Mouse (Mus musculus): ENCODE measurements around the gene Oog4. TPM values are rescaled to one million over a fixed set of nuclear protein-coding genes. Genes with fewer than 3 reads are reported as not detected.
"Not testable (repeated sequence)": the region's sequence is repeated elsewhere in the genome, so short reads cannot be mapped to it uniquely, and the experiment has no call there.

The Oog4 gene
- not detected in 2 replicates for polyA plus RNA-seq (2015; fragmentation: Nextera tagmentation; extraction: Ambion mirVana)

DNA sequence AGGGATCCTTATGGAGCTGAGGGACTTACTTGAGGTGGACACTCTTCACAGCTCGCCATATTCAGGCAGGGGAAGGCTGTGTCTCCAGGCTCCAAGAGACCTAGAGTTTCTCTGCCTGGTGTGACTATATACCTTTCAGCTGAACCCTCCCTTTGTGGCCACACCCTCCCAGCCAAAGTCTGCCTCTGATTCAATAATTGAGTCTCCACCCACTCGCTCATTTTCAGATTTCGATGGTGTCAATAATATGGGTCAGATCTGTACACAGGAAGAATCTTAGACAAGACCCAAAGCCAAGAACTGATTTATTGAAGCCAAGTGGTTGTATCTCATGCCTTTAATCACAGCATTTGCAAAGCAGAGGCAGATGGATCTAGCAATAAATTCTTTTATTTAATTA lies at the start of gene Oog4:
Oog4 (minus strand) TSS at position 101 of the 400 bp plus-strand sequence.
- Histone ChIP-seq H3K4me3 (replicated peaks) (no peak within 1 kb of the TSS), H3K9me3 (no peaks in the 10 kb centered on the region), H3K4me2 (replicated peaks) (no peak within 1 kb of the TSS), H3K4me1 (replicated peaks) (no peaks in the 10 kb centered on the region), H3K27ac (no peak within 1 kb of the TSS), H3K36me3 (no peaks in the 10 kb centered on the region), H3K27me3 (replicated peaks) (no peaks in the 10 kb centered on the region), H3K9ac (no peak within 1 kb of the TSS)
- ATAC-seq: no peak
- 90% methylated on average over 3 of the region's 3 CpGs for WGBS

- 58% methylated on average over 5 of the region's 5 CpGs for WGBS
- H3K9me3 ChIP-seq; ATAC-seq; H3K9ac ChIP-seq; H3K27ac ChIP-seq; H3K4me1 ChIP-seq (replicated peaks); H3K36me3 ChIP-seq; H3K4me3 ChIP-seq (replicated peaks); H3K4me2 ChIP-seq (replicated peaks); H3K27me3 ChIP-seq (replicated peaks): not testable (repeated sequence)
Observed at GRCm38 (mm10) chr4:143426770-143427169, 23.4 kb downstream of the Oog4 start.

GRCm38 (mm10) chr4:143414121-143414520 lies 36.0 kb downstream of the Oog4 start:
- Histone ChIP-seq H3K36me3 (peaks cover 28% of the 10 kb centered on the region), H3K4me1 (replicated peaks) (no peaks in the 10 kb centered on the region), H3K9me3 (no peaks in the 10 kb centered on the region), H3K27me3 (replicated peaks) (no peaks in the 10 kb centered on the region), H3K4me2 (replicated peaks) (no peak overlapping the region), H3K9ac (no peak overlapping the region), H3K4me3 (replicated peaks) (no peak overlapping the region), H3K27ac (no peak overlapping the region)
- no peak for ATAC-seq
- WGBS: 92% methylated on average over 3 of the region's 3 CpGs

GRCm38 (mm10) chr4:143413621-143414020 lies 36.5 kb downstream of the Oog4 start:
- no peaks in the 10 kb centered on the region for H3K9me3 ChIP-seq
- no peak for ATAC-seq
- H3K4me2 ChIP-seq (replicated peaks): no peak overlapping the region
- H3K4me3 ChIP-seq (replicated peaks): no peak overlapping the region
- peaks cover 23% of the 10 kb centered on the region for H3K36me3 ChIP-seq
- no peaks in the 10 kb centered on the region for H3K4me1 ChIP-seq (replicated peaks)
- 90% methylated on average over 1 of the region's 1 CpGs for WGBS
- H3K27ac ChIP-seq: no peak overlapping the region
- no peaks in the 10 kb centered on the region for H3K27me3 ChIP-seq (replicated peaks)
- no peak overlapping the region for H3K9ac ChIP-seq

DNA sequence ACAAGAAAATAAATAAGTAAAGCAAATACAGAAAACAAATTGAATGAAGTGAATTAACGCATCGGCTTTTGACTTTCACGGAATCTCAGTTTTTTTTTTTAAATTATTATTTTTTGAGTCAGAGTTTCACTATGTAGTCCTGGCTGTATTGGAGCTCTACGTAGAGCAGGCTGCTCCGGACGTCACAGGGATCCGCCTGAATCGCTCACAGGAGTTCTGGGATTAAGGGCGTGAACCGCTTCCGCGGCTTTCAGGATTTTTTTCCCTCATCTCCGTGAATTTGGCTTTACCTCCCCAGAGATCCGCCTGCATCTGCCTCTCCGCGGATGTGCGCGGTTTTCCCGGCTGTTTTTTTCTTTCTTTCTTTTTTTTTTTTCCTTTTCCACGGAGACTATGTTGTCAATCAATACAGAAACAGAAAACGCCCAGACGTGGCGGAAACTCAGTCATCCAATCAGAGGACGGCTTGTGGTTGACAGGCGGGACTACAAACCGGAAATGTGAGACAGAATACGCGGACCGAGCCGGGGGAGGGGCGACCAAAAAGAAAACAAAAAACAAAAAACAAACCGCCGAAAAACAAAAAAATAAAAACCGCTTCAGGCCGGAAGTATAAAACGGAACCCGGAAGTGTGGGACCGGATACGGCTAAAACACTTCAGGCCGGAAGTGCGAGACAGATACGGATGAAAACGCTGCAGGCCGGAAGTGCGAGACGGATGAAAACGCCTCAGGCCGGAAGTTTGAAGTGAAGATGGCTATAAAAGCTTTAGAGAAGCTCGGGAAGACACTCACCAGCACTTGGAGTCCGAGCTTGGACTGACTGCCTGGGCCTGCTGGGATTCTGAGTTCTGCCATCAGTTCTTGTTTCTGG lies 37.7 kb downstream of the Oog4 start, which contains the start of gene Pramef8:
Pramef8 (plus strand) TSS at position 208 of the 874 bp plus-strand sequence.
- no peaks in the 10 kb centered on the region for H3K27me3 ChIP-seq (replicated peaks)
- H3K4me2 ChIP-seq (replicated peaks): peak within 1 kb of the TSS; percentile 62
- no peaks in the 10 kb centered on the region for H3K9me3 ChIP-seq
- peak; percentile 97 for ATAC-seq
- peaks cover 13% of the 10 kb centered on the region; the same call in 1 of the 2 replicates for H3K36me3 ChIP-seq
- H3K27ac ChIP-seq: peak within 1 kb of the TSS; percentile 87
- H3K4me1 ChIP-seq (replicated peaks): no peaks in the 10 kb centered on the region
- under 1% methylated on average over 50 of the region's 50 CpGs for WGBS
- H3K9ac ChIP-seq: peak within 1 kb of the TSS; percentile 47
- H3K4me3 ChIP-seq (replicated peaks): peak within 1 kb of the TSS; percentile 59

DNA sequence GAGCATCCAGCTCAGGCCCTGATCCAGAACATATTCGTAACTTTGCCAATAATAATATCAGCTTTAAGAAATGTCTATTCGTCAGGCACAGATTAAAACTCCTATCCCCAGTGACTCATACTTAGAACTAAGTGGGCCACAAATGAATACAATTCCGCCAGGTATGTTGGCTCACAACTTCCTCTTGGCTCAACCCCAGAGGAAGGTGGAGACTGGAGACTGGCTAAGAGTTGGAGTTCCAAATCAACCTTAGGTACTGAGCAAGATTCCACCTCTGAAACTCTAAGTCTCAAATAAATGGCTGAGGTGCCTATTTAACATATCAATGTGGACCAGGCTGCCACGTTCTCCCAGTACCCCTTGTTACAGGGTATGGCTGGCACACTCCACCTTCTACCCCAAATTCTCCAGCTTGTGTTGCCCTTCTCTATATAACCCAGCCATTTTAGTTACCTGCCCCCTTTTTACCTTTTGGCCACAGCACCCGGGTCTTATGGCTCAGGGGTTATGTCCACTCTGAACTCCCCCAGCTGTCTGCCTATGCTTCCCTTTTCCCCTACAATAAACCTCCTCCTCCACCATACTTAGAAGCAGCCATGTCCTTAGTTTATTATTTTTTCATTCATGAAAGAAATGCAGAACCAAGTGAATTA lies 38.4 kb downstream of the Oog4 start:
- Histone ChIP-seq H3K9ac (no peak overlapping the region), H3K9me3 (no peaks in the 10 kb centered on the region), H3K27ac (no peak overlapping the region), H3K27me3 (replicated peaks) (no peaks in the 10 kb centered on the region), H3K36me3 (peaks cover 8% of the 10 kb centered on the region; the same call in 1 of the 2 replicates), H3K4me2 (replicated peaks) (peak overlapping the region; percentile 50), H3K4me1 (replicated peaks) (no peaks in the 10 kb centered on the region), H3K4me3 (replicated peaks) (peak overlapping the region; percentile 59)
- ATAC-seq: 0 out of 2 replicates have a peak, but pooled peaks have one; percentile 24
- WGBS: 75% methylated on average over 5 of the region's 5 CpGs

GRCm38 (mm10) chr4:143394181-143394580 lies 55.9 kb downstream of the Oog4 start, which contains the start of gene Pramel1:
Pramel1 (plus strand) TSS chr4:143394428.
- 77% methylated on average over 26 of the region's 26 CpGs for WGBS
- Histone ChIP-seq H3K27me3 (replicated peaks) (no peaks in the 10 kb centered on the region), H3K27ac (no peak within 1 kb of the TSS), H3K9ac (no peak within 1 kb of the TSS), H3K4me3 (replicated peaks) (no peak within 1 kb of the TSS), H3K4me2 (replicated peaks) (no peak within 1 kb of the TSS), H3K9me3 (no peaks in the 10 kb centered on the region), H3K4me1 (replicated peaks) (no peaks in the 10 kb centered on the region), H3K36me3 (no peaks in the 10 kb centered on the region)
- ATAC-seq: no peak

GRCm38 (mm10) chr4:143388955-143389702 lies 61.0 kb downstream of the Oog4 start:
- no peaks in the 10 kb centered on the region for H3K27me3 ChIP-seq (replicated peaks)
- H3K9me3 ChIP-seq: no peaks in the 10 kb centered on the region
- no peaks in the 10 kb centered on the region for H3K4me1 ChIP-seq (replicated peaks)
- H3K36me3 ChIP-seq: no peaks in the 10 kb centered on the region
- ATAC-seq: peak; percentile 92
- peak overlapping the region; percentile 43 for H3K4me3 ChIP-seq (replicated peaks)
- H3K4me2 ChIP-seq (replicated peaks): peak overlapping the region; percentile 70
- peak overlapping the region; percentile 49 for H3K9ac ChIP-seq
- H3K27ac ChIP-seq: no peak overlapping the region
- 8% methylated on average over 43 of the region's 43 CpGs for WGBS

Other genes starting within 250 kb of the Oog4 start
- gene Prdm2, start 237.3 kb downstream of the Oog4 start, polyA plus RNA-seq (2015; fragmentation: Nextera tagmentation; extraction: Ambion mirVana): 9.7 and 10.0 TPM in 2 replicates
- 24.8 and 27.5 TPM in 2 replicates for gene Pdpn, start 150.8 kb downstream of the Oog4 start, polyA plus RNA-seq (2015; fragmentation: Nextera tagmentation; extraction: Ambion mirVana)
- 0.06 TPM in 1 of 2 replicates, not detected in the other for gene Lrrc38, start 100.6 kb downstream of the Oog4 start, polyA plus RNA-seq (2015; fragmentation: Nextera tagmentation; extraction: Ambion mirVana)
- gene Pramel1, start 55.9 kb downstream of the Oog4 start, polyA plus RNA-seq (2015; fragmentation: Nextera tagmentation; extraction: Ambion mirVana): not detected in 2 replicates
- gene Pramef8, start 37.9 kb downstream of the Oog4 start, polyA plus RNA-seq (2015; fragmentation: Nextera tagmentation; extraction: Ambion mirVana): 13.2 and 15.1 TPM in 2 replicates
- gene Gm13043, start 61.0 kb upstream of the Oog4 start, polyA plus RNA-seq (2015; fragmentation: Nextera tagmentation; extraction: Ambion mirVana): not detected in 2 replicates
- not detected in 2 replicates for gene Gm13040, start 85.6 kb upstream of the Oog4 start, polyA plus RNA-seq (2015; fragmentation: Nextera tagmentation; extraction: Ambion mirVana)
- gene BC080695, start 101.4 kb upstream of the Oog4 start, polyA plus RNA-seq (2015; fragmentation: Nextera tagmentation; extraction: Ambion mirVana): not detected in 2 replicates
- gene Gm13057, start 101.4 kb upstream of the Oog4 start, polyA plus RNA-seq (2015; fragmentation: Nextera tagmentation; extraction: Ambion mirVana): not detected in 2 replicates
- gene Gm13083, start 164.7 kb upstream of the Oog4 start, polyA plus RNA-seq (2015; fragmentation: Nextera tagmentation; extraction: Ambion mirVana): not detected in 2 replicates
- not detected in 2 replicates for gene Gm13088, start 206.9 kb upstream of the Oog4 start, polyA plus RNA-seq (2015; fragmentation: Nextera tagmentation; extraction: Ambion mirVana)